Mouse (Mus musculus) lung, embryonic 15.5 days (tissue): ENCODE results near the gene Lrrc75b. TPM values are rescaled to one million over a fixed set of nuclear protein-coding genes. Genes with fewer than 3 reads are reported as not detected.

Experiments
- ATAC-seq: fragments of 200-750 bp; cut with Nextera tagmentation; 2 replicates; pipeline ENCODE4 v1.8.0; 2017; ENCODE audit warnings: moderate number of reproducible peaks, borderline replicate concordance; ENCODE audit not compliant: low FRiP score, low TSS enrichment; ENCODE audit errors: extremely low read depth
- H3K27ac ChIP-seq: fragments of 300-500 bp; sonication (generic); 2 replicates; pipeline ENCODE4 v1.5.1; 2015; ENCODE audit warnings: moderate library complexity, mild to moderate bottlenecking, inconsistent platforms
- H3K27me3 ChIP-seq: fragments of 300-500 bp; sonication (generic); 2 replicates; pipeline ENCODE4 v1.6.1; 2015; ENCODE audit warnings: inconsistent platforms
- H3K36me3 ChIP-seq: fragments of 300-500 bp; sonication (generic); 2 replicates; pipeline ENCODE4 v1.6.1; 2015; ENCODE audit warnings: inconsistent platforms
- H3K4me1 ChIP-seq: fragments of 300-500 bp; sonication (generic); 2 replicates; pipeline ENCODE4 v1.6.1; 2015; ENCODE audit warnings: inconsistent platforms
- H3K4me2 ChIP-seq: fragments of 300-500 bp; sonication (generic); 2 replicates; pipeline ENCODE4 v1.6.1; 2015; ENCODE audit warnings: inconsistent platforms, mild to moderate bottlenecking, moderate library complexity
- H3K4me3 ChIP-seq: fragments of 300-500 bp; sonication (generic); 2 replicates; pipeline ENCODE4 v1.5.1; 2015; ENCODE audit warnings: mild to moderate bottlenecking, inconsistent platforms
- H3K9ac ChIP-seq: fragments of 300-500 bp; sonication (generic); 2 replicates; pipeline ENCODE4 v1.6.1; 2015; ENCODE audit warnings: inconsistent platforms
- H3K9me3 ChIP-seq: fragments of 300-500 bp; sonication (generic); 2 replicates; pipeline ENCODE4 v1.6.1; 2016; ENCODE audit warnings: inconsistent platforms
- WGBS: fragments of 180-500 bp; shearing (Covaris S2); methylation state at CpG from one replicate; pipeline ENCODE4 v1.1.7; 2015; 5-methylcytosine and 5-hydroxymethylcytosine counted together
- polyA plus RNA-seq: library from polyadenylated mRNA; unstranded; fragments of >200 nt; fragmentation: Nextera tagmentation; extraction: Ambion mirVana; gene quantifications from 2 replicates; pipeline ENCODE4 v1.2.1, GENCODE M21; 2015

The Lrrc75b gene
- polyA plus RNA-seq, 1 experiment from 2014 or later = 1.1 TPM

DNA sequence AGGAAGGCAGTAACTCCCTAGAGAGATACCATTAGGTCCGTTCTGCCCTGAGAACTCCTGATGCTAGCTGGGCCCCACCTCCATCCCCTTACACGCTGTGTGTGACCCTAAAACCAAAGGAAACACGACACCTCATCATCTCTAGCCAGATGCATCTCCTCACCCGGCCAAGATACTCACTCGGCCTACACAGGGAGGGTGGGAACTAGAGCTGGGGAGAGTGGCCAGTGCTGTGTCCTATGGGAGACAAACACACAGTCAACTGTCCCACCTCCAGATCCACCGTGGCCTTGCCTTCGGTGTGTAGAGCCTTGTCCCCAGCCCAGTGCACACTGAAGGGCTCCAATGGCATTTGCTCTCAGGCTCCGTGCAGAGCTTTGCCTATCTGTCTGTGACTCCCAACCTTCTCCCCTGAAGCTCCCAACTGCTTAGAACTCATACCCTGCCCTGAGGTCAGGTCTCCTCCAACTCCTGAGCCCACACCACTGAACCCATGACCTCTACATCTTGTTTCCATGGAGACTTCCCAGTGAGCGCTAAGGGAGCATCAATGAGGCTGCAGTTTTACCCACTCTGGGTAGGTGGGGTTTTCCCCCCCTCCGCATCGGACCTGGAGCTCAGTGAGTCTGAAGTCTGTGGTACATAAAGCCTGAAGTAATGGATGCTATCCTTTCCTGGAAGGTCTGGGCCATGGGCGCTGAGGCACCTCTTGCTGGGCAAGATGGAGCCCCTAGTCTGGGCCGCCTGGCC, 7.3 kb downstream of the Lrrc75b start:
- no peaks in the 10 kb centered on the region for H3K36me3 ChIP-seq
- WGBS = 63% methylated on average over 13 of the region's 13 CpGs
- no peak overlapping the region for H3K9ac ChIP-seq
- peaks cover 31% of the 10 kb centered on the region for H3K4me1 ChIP-seq
- ATAC-seq = no peak
- H3K4me3 ChIP-seq = no peak overlapping the region
- no peak overlapping the region for H3K27ac ChIP-seq
- H3K4me2 ChIP-seq = no peak overlapping the region
- H3K9me3 ChIP-seq = no peaks in the 10 kb centered on the region
- no peaks in the 10 kb centered on the region for H3K27me3 ChIP-seq

DNA sequence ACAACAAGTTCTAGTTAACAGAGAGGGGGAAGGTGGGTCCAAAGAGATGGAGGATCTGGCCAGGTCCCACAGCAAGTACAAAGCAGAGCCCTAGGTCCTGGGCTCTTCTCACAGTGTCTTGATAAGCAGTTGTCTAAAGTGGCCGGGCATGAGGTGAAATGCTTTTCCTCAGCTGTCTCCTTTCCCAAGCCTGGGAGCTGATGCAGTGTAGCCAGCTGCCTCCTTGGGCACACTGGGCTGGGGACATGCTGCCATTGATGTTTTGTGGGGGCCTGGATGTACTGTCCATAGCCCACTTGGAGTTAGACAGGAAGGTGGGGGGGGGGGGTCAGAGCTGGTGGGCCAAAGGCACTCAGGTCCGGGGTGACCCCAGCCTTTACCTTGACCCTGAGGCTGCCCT, 8.0 kb downstream of the Lrrc75b start:
- H3K27me3 ChIP-seq = no peaks in the 10 kb centered on the region
- no peak for ATAC-seq
- H3K4me2 ChIP-seq = no peak overlapping the region
- H3K27ac ChIP-seq = no peak overlapping the region
- no peaks in the 10 kb centered on the region for H3K9me3 ChIP-seq
- no peaks in the 10 kb centered on the region for H3K36me3 ChIP-seq
- H3K9ac ChIP-seq = no peak overlapping the region
- peaks cover 31% of the 10 kb centered on the region for H3K4me1 ChIP-seq
- WGBS = 66% methylated on average over 2 of the region's 2 CpGs
- H3K4me3 ChIP-seq = no peak overlapping the region

DNA sequence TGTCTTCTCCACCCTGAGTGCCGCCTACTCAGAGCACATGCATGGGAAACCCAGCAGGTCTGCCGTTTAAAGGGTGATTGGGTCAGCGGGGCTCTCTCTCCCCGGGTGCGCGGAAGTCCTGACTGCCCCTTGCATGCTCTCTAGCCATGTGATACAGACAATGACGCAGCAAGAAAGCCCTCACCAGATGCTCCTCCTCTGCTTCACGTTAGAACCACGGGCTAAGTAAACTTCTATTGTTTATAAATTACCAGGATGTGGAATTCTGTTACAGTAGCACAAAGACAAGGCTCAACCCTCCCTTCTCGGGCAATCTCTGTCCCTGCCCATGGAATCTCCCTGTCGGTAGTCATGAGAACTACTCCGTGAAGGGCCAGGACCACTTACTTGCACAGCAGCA, 9.0 kb downstream of the Lrrc75b start:
- no peaks in the 10 kb centered on the region for H3K9me3 ChIP-seq
- 16% methylated on average over 12 of the region's 12 CpGs for WGBS
- H3K4me2 ChIP-seq = peak overlapping the region; percentile 20
- H3K9ac ChIP-seq = no peak overlapping the region
- peaks cover 24% of the 10 kb centered on the region for H3K4me1 ChIP-seq
- no peaks in the 10 kb centered on the region for H3K36me3 ChIP-seq
- H3K4me3 ChIP-seq = no peak overlapping the region
- ATAC-seq = peak; percentile 31; the same call in 1 of the 2 replicates
- H3K27ac ChIP-seq = no peak overlapping the region
- H3K27me3 ChIP-seq = no peaks in the 10 kb centered on the region

DNA sequence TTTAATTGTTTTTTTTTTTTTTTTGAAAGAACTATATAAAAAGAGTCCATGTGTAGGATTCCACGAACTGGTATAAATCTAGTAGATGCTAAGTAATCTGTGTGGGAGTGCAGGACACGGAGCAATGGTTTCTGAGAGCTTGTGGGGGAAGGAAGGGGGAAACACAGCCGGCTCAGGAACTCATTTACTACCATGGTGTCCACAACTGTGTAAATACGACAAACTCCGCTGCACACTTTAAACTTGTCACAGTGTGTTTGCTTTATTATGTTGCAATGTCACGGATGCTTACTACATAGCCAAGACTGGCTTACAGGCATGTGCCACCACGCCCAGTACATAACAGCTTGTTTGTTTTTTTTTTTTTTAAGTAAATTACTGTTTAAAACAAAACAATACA, 10.2 kb downstream of the Lrrc75b start:
- Histone ChIP-seq H3K4me2 (no peak overlapping the region), H3K4me3 (no peak overlapping the region), H3K27me3 (no peaks in the 10 kb centered on the region), H3K9ac (no peak overlapping the region), H3K27ac (no peak overlapping the region), H3K9me3 (no peaks in the 10 kb centered on the region), H3K36me3 (no peaks in the 10 kb centered on the region), H3K4me1 (peaks cover 19% of the 10 kb centered on the region; the same call in 1 of the 2 replicates)
- ATAC-seq = no peak
- 56% methylated on average over 7 of the region's 7 CpGs for whole genome bisulfite sequencing

DNA sequence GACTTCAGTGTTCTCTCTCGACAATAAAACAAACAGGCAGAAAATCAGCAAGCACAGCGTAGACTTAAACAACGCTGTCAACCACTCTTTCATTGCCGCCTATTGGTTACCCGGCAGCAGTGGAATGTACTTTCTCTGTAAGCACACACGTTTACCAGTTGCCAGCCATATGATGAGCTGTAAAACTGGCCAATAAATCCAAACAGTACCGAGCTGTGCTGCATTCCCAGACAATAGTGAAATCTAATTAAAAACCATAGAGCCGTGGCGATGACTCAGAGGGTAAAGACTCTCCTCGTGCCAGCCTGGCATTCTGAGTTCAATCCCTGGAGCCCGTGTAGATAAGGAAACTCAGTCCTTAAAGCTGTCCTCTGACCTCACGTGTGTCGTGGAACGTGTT, 11.6 kb downstream of the Lrrc75b start:
- no peaks in the 10 kb centered on the region for H3K9me3 ChIP-seq

DNA sequence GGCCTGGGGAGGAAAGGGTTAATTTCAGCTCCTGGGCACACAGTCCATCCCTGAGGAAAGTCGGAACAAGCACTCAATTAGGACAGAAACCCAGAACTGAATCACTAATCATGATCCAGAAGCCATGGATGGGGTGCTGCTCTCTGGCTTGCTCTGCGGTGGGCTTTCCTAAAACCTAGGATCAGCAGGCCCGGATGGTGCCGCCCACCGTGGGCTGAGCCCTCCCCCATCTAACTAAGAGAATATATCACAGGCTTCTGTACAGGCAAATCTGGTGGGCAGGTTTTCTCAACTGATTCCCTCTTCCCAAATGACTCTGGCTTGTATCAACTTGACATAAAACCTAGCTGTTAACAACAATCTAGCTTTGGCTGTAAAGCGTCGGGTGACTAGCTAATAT, 12.2 kb downstream of the Lrrc75b start:
- Histone ChIP-seq H3K36me3 (no peaks in the 10 kb centered on the region), H3K4me1 (peaks cover 17% of the 10 kb centered on the region; the same call in 1 of the 2 replicates), H3K9me3 (no peaks in the 10 kb centered on the region), H3K4me3 (no peak overlapping the region), H3K27me3 (no peaks in the 10 kb centered on the region), H3K4me2 (no peak overlapping the region), H3K9ac (no peak overlapping the region), H3K27ac (no peak overlapping the region)
- no peak for ATAC-seq
- 51% methylated on average over 7 of the region's 7 CpGs for WGBS

More for the DNA sequence above, 11.6 kb downstream of the Lrrc75b start:
- no peaks in the 10 kb centered on the region for H3K36me3 ChIP-seq
- WGBS = 32% methylated on average over 14 of the region's 14 CpGs
- H3K4me3 ChIP-seq = no peak overlapping the region
- no peak overlapping the region for H3K4me2 ChIP-seq
- peaks cover 19% of the 10 kb centered on the region; the same call in 1 of the 2 replicates for H3K4me1 ChIP-seq
- no peak for ATAC-seq
- no peak overlapping the region for H3K9ac ChIP-seq
- H3K27ac ChIP-seq = no peak overlapping the region
- H3K27me3 ChIP-seq = no peaks in the 10 kb centered on the region

DNA sequence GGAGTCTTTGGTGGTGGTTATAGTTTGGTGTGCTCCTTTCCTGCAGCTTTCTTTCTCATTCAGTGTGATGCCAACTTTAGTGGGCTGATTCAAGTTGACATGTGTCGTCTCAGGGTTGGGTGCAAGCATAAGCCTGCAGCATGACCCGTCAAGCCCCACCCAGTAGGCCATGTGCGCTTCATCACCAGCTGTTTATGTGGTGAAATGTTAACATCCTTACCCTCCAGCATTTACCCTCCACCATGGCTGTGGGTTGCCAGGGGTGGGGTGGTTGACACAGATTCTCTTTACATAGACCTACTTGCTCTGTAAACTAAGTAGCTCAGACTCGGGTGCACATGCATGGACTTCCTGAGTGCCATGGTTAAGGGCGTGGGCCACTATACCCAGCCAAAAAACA, 24.0 kb downstream of the Lrrc75b start:
- no peaks in the 10 kb centered on the region for H3K9me3 ChIP-seq
- H3K4me3 ChIP-seq = no peak overlapping the region
- ATAC-seq = no peak
- H3K27ac ChIP-seq = no peak overlapping the region
- H3K9ac ChIP-seq = no peak overlapping the region
- peaks cover 46% of the 10 kb centered on the region for H3K36me3 ChIP-seq
- H3K4me2 ChIP-seq = no peak overlapping the region
- WGBS = 84% methylated on average over 5 of the region's 5 CpGs
- no peaks in the 10 kb centered on the region for H3K27me3 ChIP-seq
- no peaks in the 10 kb centered on the region for H3K4me1 ChIP-seq

DNA sequence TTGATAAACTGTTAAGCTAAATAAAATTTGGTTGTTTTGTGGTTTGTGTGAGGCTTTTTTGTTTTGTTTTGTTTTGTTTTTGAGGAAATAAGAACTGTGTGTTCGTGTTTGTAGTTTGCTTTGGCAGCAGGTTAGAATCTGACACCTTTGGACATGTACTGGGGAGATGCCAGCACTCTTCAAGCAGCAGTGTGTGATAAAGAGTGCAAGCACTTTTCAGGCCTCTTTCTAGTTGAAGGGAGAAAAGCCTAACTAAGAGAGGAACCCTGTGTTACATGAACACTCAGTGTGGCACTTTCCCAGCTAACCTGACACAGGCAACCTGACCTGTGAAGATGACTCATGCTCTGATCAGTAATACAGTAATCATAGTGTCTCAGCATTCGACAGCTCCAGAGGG, 24.7 kb downstream of the Lrrc75b start:
- H3K9ac ChIP-seq = no peak overlapping the region
- H3K4me1 ChIP-seq = no peaks in the 10 kb centered on the region
- H3K4me3 ChIP-seq = no peak overlapping the region
- ATAC-seq = no peak
- no peaks in the 10 kb centered on the region for H3K27me3 ChIP-seq
- no peaks in the 10 kb centered on the region for H3K9me3 ChIP-seq
- no peak overlapping the region for H3K27ac ChIP-seq
- peaks cover 46% of the 10 kb centered on the region for H3K36me3 ChIP-seq
- H3K4me2 ChIP-seq = no peak overlapping the region
- 69% methylated on average over 2 of the region's 2 CpGs for WGBS

DNA sequence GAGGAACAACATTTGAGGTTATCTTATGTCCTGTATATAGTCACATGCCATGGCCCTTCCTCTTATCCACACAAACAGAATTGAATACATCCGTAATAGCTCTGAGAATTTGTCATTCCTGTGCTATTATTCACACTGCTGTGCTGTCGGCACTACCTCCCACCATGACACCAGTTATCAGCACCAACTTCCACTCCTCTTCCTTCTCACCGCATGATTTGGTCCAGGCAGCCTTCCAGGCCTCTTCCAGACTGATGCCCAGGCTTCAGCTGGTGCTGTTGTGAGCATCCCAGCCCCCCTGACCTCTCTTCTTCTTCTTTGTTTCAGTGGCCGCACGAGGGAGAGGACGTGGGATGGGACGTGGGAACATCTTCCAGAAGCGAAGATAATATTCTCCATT, 25.2 kb downstream of the Lrrc75b start:
- Histone ChIP-seq H3K9ac (no peak overlapping the region), H3K36me3 (peaks cover 49% of the 10 kb centered on the region), H3K4me1 (no peaks in the 10 kb centered on the region), H3K9me3 (no peaks in the 10 kb centered on the region), H3K27ac (no peak overlapping the region), H3K27me3 (no peaks in the 10 kb centered on the region), H3K4me2 (no peak overlapping the region), H3K4me3 (no peak overlapping the region)
- WGBS = 73% methylated on average over 8 of the region's 8 CpGs
- ATAC-seq = no peak

DNA sequence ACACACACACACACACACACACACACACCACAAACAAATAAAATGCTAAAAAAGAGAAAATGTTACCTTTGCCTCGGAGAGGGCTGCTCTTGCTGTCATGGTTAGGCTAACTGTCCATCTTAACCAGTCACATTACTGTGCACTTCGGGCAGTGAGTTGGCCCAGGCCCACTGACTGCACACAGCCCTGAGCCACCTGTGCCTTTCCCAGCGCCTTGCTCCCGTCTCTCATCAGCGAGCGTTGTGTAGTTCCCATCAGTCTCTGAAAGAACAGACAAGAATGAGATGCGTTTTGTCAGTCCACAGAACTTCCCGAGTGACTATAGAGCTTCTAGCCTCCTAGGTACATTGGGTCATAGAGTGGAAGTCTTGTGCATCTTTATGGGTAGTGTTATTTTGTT, 25.9 kb downstream of the Lrrc75b start:
- peaks cover 52% of the 10 kb centered on the region for H3K36me3 ChIP-seq
- H3K9ac ChIP-seq = no peak overlapping the region
- 90% methylated on average over 8 of the region's 8 CpGs for WGBS
- no peaks in the 10 kb centered on the region for H3K27me3 ChIP-seq
- H3K4me1 ChIP-seq = no peaks in the 10 kb centered on the region
- H3K4me2 ChIP-seq = no peak overlapping the region
- no peaks in the 10 kb centered on the region for H3K9me3 ChIP-seq
- ATAC-seq = no peak
- no peak overlapping the region for H3K27ac ChIP-seq
- H3K4me3 ChIP-seq = no peak overlapping the region

DNA sequence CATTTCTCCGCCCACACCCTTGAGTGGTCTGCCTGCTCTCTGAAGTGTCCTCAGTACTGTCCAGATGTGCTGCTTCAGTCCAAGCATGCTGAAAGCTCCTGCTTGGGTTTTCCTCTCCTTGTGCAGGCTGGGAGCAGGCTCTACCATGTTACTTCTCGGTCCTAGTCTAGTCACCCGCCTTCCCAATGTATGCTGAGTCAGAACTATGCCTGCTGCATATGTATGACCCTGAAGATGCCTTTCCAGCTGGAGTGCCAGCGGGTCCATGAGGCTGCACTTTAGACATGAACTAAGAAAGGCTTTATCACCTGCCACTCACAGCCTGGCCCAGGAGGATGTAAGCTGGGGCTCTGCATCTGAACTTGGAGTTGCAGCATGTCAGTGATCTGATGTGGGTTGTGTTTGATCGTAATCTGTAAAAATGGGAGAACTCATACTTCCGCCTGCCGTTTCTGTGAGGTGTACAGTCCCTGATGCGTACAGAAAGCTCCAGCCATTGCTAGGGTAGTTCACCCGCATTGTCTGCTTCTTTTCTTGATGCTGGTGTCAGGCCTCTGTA, 28.5 kb downstream of the Lrrc75b start:
- H3K36me3 ChIP-seq = peaks cover 53% of the 10 kb centered on the region
- H3K9me3 ChIP-seq = no peaks in the 10 kb centered on the region
- H3K9ac ChIP-seq = no peak overlapping the region
- H3K27ac ChIP-seq = no peak overlapping the region
- no peak overlapping the region for H3K4me2 ChIP-seq
- 87% methylated on average over 9 of the region's 9 CpGs for WGBS
- H3K4me1 ChIP-seq = no peaks in the 10 kb centered on the region
- no peak for ATAC-seq
- no peaks in the 10 kb centered on the region for H3K27me3 ChIP-seq
- no peak overlapping the region for H3K4me3 ChIP-seq

DNA sequence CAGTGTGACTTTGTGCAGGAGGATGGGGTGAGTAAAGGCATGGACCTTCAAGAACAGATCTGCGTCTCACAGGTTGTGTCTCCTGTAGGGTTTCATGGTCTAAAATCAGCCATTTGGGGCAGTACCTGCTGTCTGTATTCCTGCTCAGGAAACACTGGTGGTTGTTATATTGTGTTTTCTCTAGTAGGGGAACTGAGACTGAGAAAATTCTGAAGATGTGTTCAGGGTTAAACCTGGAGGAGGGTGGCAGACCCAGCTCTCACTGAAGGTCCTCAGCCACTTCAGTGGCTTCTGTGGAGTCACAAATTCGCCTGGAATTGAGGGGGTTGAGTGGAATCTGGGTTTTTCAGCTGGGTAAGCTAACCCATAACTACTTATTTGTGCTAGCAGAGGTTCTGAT, 29.8 kb downstream of the Lrrc75b start:
- ATAC-seq = no peak
- H3K4me1 ChIP-seq = no peaks in the 10 kb centered on the region
- no peak overlapping the region for H3K4me3 ChIP-seq
- H3K4me2 ChIP-seq = no peak overlapping the region
- 86% methylated on average over 2 of the region's 2 CpGs for WGBS
- H3K27me3 ChIP-seq = no peaks in the 10 kb centered on the region
- peaks cover 50% of the 10 kb centered on the region for H3K36me3 ChIP-seq
- no peak overlapping the region for H3K9ac ChIP-seq
- no peak overlapping the region for H3K27ac ChIP-seq
- H3K9me3 ChIP-seq = no peaks in the 10 kb centered on the region
